ENCODE assay signal across 18 mouse cellular contexts in genomic region chr2:135883359-135883758, GRCm38 (mm10).
A peak's percentile ranks its signal among the peaks of the same experiment; 100 is the strongest.
DNase-seq lines count a peak whose midpoint lies in the region; ATAC-seq and TF ChIP-seq lines count a peak whose summit lies in the region.
"Had no signal": no experiment of that assay in that cellular context is flagged by ENCODE, and none has a peak within 500 bp of the region (broad histone marks: within the 10 kb centered on the region; RNA-seq: fewer than 3 reads in every experiment).

No protein-coding gene starts in this region.

- H3K27me3 ChIP-seq in forebrain, embryonic 14.5 days (replicated peaks; ENCODE audit: control insufficient read depth, insufficient read depth, low read length), result no peaks in the 10 kb centered on the region
- H3K27me3 ChIP-seq in forebrain, embryonic 11.5 days (ENCODE audit: control insufficient read depth, insufficient read depth, low read length), result no peaks in the 10 kb centered on the region
- no peaks in the 10 kb centered on the region for H3K27me3 ChIP-seq in hindbrain, embryonic 10.5 days (ENCODE audit: insufficient read depth, poor library complexity, severe bottlenecking)
- no peaks in the 10 kb centered on the region for H3K27me3 ChIP-seq in hindbrain, embryonic 14.5 days (ENCODE audit: control insufficient read depth, insufficient read depth, low read length)
- H3K27me3 ChIP-seq: embryonic facial prominence, embryonic 12.5 days; forebrain, embryonic 12.5 days; forebrain, embryonic 15.5 days had no signal

- no peak overlapping the region for H3K4me3 ChIP-seq in forebrain, embryonic 14.5 days (ENCODE audit: low read depth, low read length)
- H3K4me3 ChIP-seq in forebrain, embryonic 11.5 days (ENCODE audit: low read depth, low read length), result no peak overlapping the region
- no peak overlapping the region for H3K4me3 ChIP-seq in hindbrain, embryonic 10.5 days
- H3K4me3 ChIP-seq in hindbrain, embryonic 14.5 days (replicated peaks; ENCODE audit: low read length), result no peak overlapping the region
- H3K4me3 ChIP-seq: embryonic facial prominence, embryonic 10.5 days; embryonic facial prominence, embryonic 12.5 days; forebrain, embryonic 12.5 days; forebrain, embryonic 15.5 days had no signal

- H3K9me3 ChIP-seq in forebrain, embryonic 14.5 days (replicated peaks; ENCODE audit: control insufficient read depth, low read length), result no peaks in the 10 kb centered on the region
- no peaks in the 10 kb centered on the region for H3K9me3 ChIP-seq in forebrain, embryonic 11.5 days (ENCODE audit: control insufficient read depth, low read length)
- H3K9me3 ChIP-seq in hindbrain, embryonic 10.5 days, result no peaks in the 10 kb centered on the region
- H3K9me3 ChIP-seq in hindbrain, embryonic 14.5 days (ENCODE audit: control insufficient read depth, low read length), result no peaks in the 10 kb centered on the region
- H3K9me3 ChIP-seq: embryonic facial prominence, embryonic 10.5 days; embryonic facial prominence, embryonic 12.5 days; forebrain, embryonic 12.5 days; forebrain, embryonic 15.5 days had no signal

- no peak overlapping the region for H3K27ac ChIP-seq in forebrain, embryonic 14.5 days (ENCODE audit: low read depth, low read length)
- no peak overlapping the region for H3K27ac ChIP-seq in forebrain, embryonic 11.5 days (ENCODE audit: low read depth, low read length)
- H3K27ac ChIP-seq in hindbrain, embryonic 10.5 days, result peak overlapping the region; percentile 45; the same call in 1 of the 2 replicates
- H3K27ac ChIP-seq in hindbrain, embryonic 14.5 days, result no peak overlapping the region
- H3K27ac ChIP-seq: embryonic facial prominence, embryonic 10.5 days; embryonic facial prominence, embryonic 12.5 days; forebrain, embryonic 12.5 days; forebrain, embryonic 15.5 days had no signal

- H3K36me3 ChIP-seq in forebrain, embryonic 14.5 days (ENCODE audit: control insufficient read depth, insufficient read depth, low read length), result no peaks in the 10 kb centered on the region
- no peaks in the 10 kb centered on the region for H3K36me3 ChIP-seq in forebrain, embryonic 11.5 days (ENCODE audit: control insufficient read depth, insufficient read depth, low read length)
- H3K36me3 ChIP-seq in hindbrain, embryonic 10.5 days, result no peaks in the 10 kb centered on the region
- H3K36me3 ChIP-seq in hindbrain, embryonic 14.5 days (replicated peaks; ENCODE audit: control insufficient read depth, insufficient read depth), result no peaks in the 10 kb centered on the region
- H3K36me3 ChIP-seq: embryonic facial prominence, embryonic 10.5 days; embryonic facial prominence, embryonic 12.5 days; forebrain, embryonic 12.5 days; forebrain, embryonic 15.5 days had no signal

- no peaks in the 10 kb centered on the region for H3K4me1 ChIP-seq in forebrain, embryonic 14.5 days (ENCODE audit: control insufficient read depth, insufficient read depth, low read length)
- no peaks in the 10 kb centered on the region for H3K4me1 ChIP-seq in forebrain, embryonic 11.5 days (replicated peaks; ENCODE audit: control insufficient read depth, insufficient read depth, low read length)
- peaks cover 10% of the 10 kb centered on the region; the same call in 1 of the 2 replicates for H3K4me1 ChIP-seq in hindbrain, embryonic 10.5 days (replicated peaks)
- no peaks in the 10 kb centered on the region for H3K4me1 ChIP-seq in hindbrain, embryonic 14.5 days (replicated peaks; ENCODE audit: control insufficient read depth, insufficient read depth, low read length)
- H3K4me1 ChIP-seq: embryonic facial prominence, embryonic 12.5 days had no signal

- TF ChIP-seq POLR2A in brain, embryonic 14.5 days (IDR thresholded peaks at IDR 0.05; ENCODE audit: borderline replicate concordance, extremely low read depth, insufficient read depth, insufficient read length, poor library complexity, severe bottlenecking), result no peak

- H3K4me2 ChIP-seq in forebrain, embryonic 14.5 days (ENCODE audit: low read length), result no peak overlapping the region
- no peak overlapping the region for H3K4me2 ChIP-seq in forebrain, embryonic 11.5 days (ENCODE audit: low read depth, low read length, severe bottlenecking)
- H3K4me2 ChIP-seq in hindbrain, embryonic 14.5 days (replicated peaks), result no peak overlapping the region
- H3K4me2 ChIP-seq: embryonic facial prominence, embryonic 12.5 days; forebrain, embryonic 12.5 days; forebrain, embryonic 15.5 days had no signal

- ATAC-seq in forebrain, embryonic 14.5 days, result no peak
- no peak for ATAC-seq in forebrain, embryonic 11.5 days (replicated peaks; ENCODE audit: low FRiP score)
- ATAC-seq in hindbrain, embryonic 14.5 days (ENCODE audit: low FRiP score), result no peak
- no peak for ATAC-seq in megakaryocyte, adult 5-6 weeks (ENCODE audit: poor library complexity, severe bottlenecking)
- ATAC-seq: forebrain, embryonic 15.5 days; forebrain, postnatal 0 days had no signal

- peak; percentile 15 for DNase-seq in forebrain, embryonic 14.5 days (ENCODE audit: low spot score)
- no peak for DNase-seq in forebrain, embryonic 11.5 days (ENCODE audit: low spot score)
- DNase-seq in hindbrain, embryonic 10.5 days (ENCODE audit: low spot score), result no peak
- no peak for DNase-seq in hindbrain, embryonic 14.5 days (ENCODE audit: low spot score)
- DNase-seq in brain, embryonic 14.5 days (ENCODE audit: low read depth), result peak; percentile 50
- DNase-seq: adrenal gland, adult 2 months; adrenal gland, postnatal 10 days; adrenal gland, postnatal 25 days; cerebellum, adult 11-12 months; cerebellum, adult 8-10 months; cerebellum, adult 9-11 months; cerebellum, postnatal 25 days; forebrain, postnatal 0 days had no signal

- TF ChIP-seq CTCF in brain, embryonic 14.5 days (IDR thresholded peaks at IDR 0.05; ENCODE audit: borderline replicate concordance, extremely low read depth, insufficient read depth, insufficient read length), result no peak

- no peak overlapping the region for H3K9ac ChIP-seq in forebrain, embryonic 14.5 days (ENCODE audit: low read length)
- no peak overlapping the region for H3K9ac ChIP-seq in forebrain, embryonic 11.5 days (ENCODE audit: low read length)
- H3K9ac ChIP-seq in hindbrain, embryonic 14.5 days, result no peak overlapping the region
- H3K9ac ChIP-seq: embryonic facial prominence, embryonic 12.5 days; forebrain, embryonic 12.5 days; forebrain, embryonic 15.5 days; forebrain, postnatal 0 days had no signal

- 67% methylated on average over 4 of the region's 4 CpGs for WGBS in forebrain, embryonic 14.5 days
- 84% methylated on average over 4 of the region's 4 CpGs for WGBS in forebrain, embryonic 11.5 days
- WGBS in hindbrain, embryonic 10.5 days, result 79% methylated on average over 4 of the region's 4 CpGs
- WGBS in hindbrain, embryonic 14.5 days, result 73% methylated on average over 4 of the region's 4 CpGs

Comparison
In these comparisons a context has a peak if more than half of its experiments do, and no peak if none do; other contexts are left out.
1. DNase-seq: peak in forebrain, embryonic 14.5 days (single experiment) and brain, embryonic 14.5 days (single experiment); none in forebrain, embryonic 11.5 days (single experiment), hindbrain, embryonic 10.5 days (single experiment) and hindbrain, embryonic 14.5 days (single experiment).